ENCODE assay signal across 12 mouse cellular contexts in genomic region chr8:92849261-92849660, GRCm38 (mm10). TPM values are rescaled to one million over a fixed set of nuclear protein-coding genes. Genes with fewer than 3 reads are reported as not detected.
A peak's percentile ranks its signal among the peaks of the same experiment; 100 is the strongest.
DNase-seq lines count a peak whose midpoint lies in the region; ATAC-seq and TF ChIP-seq lines count a peak whose summit lies in the region.
"Had no signal": no experiment of that assay in that cellular context is flagged by ENCODE, and none has a peak within 500 bp of the region (broad histone marks: within the 10 kb centered on the region; RNA-seq: fewer than 3 reads in every experiment).

No protein-coding gene starts in this region.

- ATAC-seq in lung, embryonic 16.5 days (ENCODE audit: low read depth), result no peak
- no peak for ATAC-seq in stomach, embryonic 14.5 days (ENCODE audit: insufficient number of reproducible peaks, insufficient read depth, low FRiP score, low read depth)
- ATAC-seq in hindbrain, postnatal 0 days, result no peak
- ATAC-seq in intestine, postnatal 0 days, result no peak

- TF ChIP-seq CTCF in hindbrain, postnatal 0 days (IDR thresholded peaks at IDR 0.05; ENCODE audit: low read depth), result no peak
- TF ChIP-seq CTCF in intestine, postnatal 0 days (IDR thresholded peaks at IDR 0.05; ENCODE audit: low read depth), result no peak

- peak overlapping the region; percentile 29; the same call in 1 of the 2 replicates for H3K27ac ChIP-seq in lung, embryonic 16.5 days (ENCODE audit: low read length)
- H3K27ac ChIP-seq in stomach, embryonic 14.5 days (ENCODE audit: low read length), result peak overlapping the region; percentile 30; the same call in 1 of the 2 replicates
- H3K27ac ChIP-seq in hindbrain, postnatal 0 days, result no peak overlapping the region
- no peak overlapping the region for H3K27ac ChIP-seq in intestine, postnatal 0 days (ENCODE audit: low read depth, low read length)
- H3K27ac ChIP-seq: liver, embryonic 14.5 days had no signal

- peak; percentile 32 for DNase-seq in embryo, embryonic 10 days (ENCODE audit: low spot score)
- DNase-seq in embryo, embryonic 9.5 days (ENCODE audit: extremely low spot score), result no peak
- DNase-seq in lung, postnatal 4 days, result no peak
- DNase-seq in adrenal gland, postnatal 36 days, result peak; percentile 62 to 70
- DNase-seq in hindbrain, postnatal 0 days (ENCODE audit: low spot score), result no peak
- DNase-seq: cerebellum, postnatal 36 days; heart, postnatal 10 days; thymus, adult 2 months had no signal

- H3K36me3 ChIP-seq in lung, embryonic 16.5 days (ENCODE audit: control insufficient read depth, insufficient read depth, low read length), result peaks cover 6% of the 10 kb centered on the region; the same call in 1 of the 2 replicates
- H3K36me3 ChIP-seq in stomach, embryonic 14.5 days (ENCODE audit: control insufficient read depth, insufficient read depth, low read length), result peaks cover 11% of the 10 kb centered on the region
- H3K36me3 ChIP-seq in hindbrain, postnatal 0 days (ENCODE audit: insufficient read depth, low read length), result no peaks in the 10 kb centered on the region
- no peaks in the 10 kb centered on the region for H3K36me3 ChIP-seq in intestine, postnatal 0 days (ENCODE audit: control insufficient read depth, insufficient read depth)

- no peak overlapping the region for H3K9ac ChIP-seq in lung, embryonic 16.5 days (ENCODE audit: low read length)
- H3K9ac ChIP-seq in stomach, embryonic 14.5 days (replicated peaks; ENCODE audit: low read depth, low read length), result no peak overlapping the region
- no peak overlapping the region for H3K9ac ChIP-seq in hindbrain, postnatal 0 days (replicated peaks; ENCODE audit: low read length)
- no peak overlapping the region for H3K9ac ChIP-seq in intestine, postnatal 0 days (ENCODE audit: low read depth, low read length)
- H3K9ac ChIP-seq: liver, embryonic 14.5 days had no signal

- no peaks in the 10 kb centered on the region for H3K9me3 ChIP-seq in lung, embryonic 16.5 days (ENCODE audit: control insufficient read depth, low read length)
- no peaks in the 10 kb centered on the region for H3K9me3 ChIP-seq in stomach, embryonic 14.5 days (ENCODE audit: control insufficient read depth, low read depth, low read length)
- H3K9me3 ChIP-seq in hindbrain, postnatal 0 days (ENCODE audit: low read length), result no peaks in the 10 kb centered on the region
- H3K9me3 ChIP-seq in intestine, postnatal 0 days (ENCODE audit: control insufficient read depth), result no peaks in the 10 kb centered on the region

- 62% methylated on average over 6 of the region's 6 CpGs for WGBS in lung, embryonic 16.5 days
- 53% methylated on average over 6 of the region's 6 CpGs for WGBS in stomach, embryonic 14.5 days
- WGBS in hindbrain, postnatal 0 days, result 58% methylated on average over 6 of the region's 6 CpGs
- WGBS in intestine, postnatal 0 days, result 49% methylated on average over 6 of the region's 6 CpGs

- H3K27me3 ChIP-seq in lung, embryonic 16.5 days (ENCODE audit: control insufficient read depth, insufficient read depth, low read depth, low read length), result peaks cover 1% of the 10 kb centered on the region; the same call in 1 of the 2 replicates
- no peaks in the 10 kb centered on the region for H3K27me3 ChIP-seq in stomach, embryonic 14.5 days (ENCODE audit: control insufficient read depth, insufficient read depth, low read length)
- H3K27me3 ChIP-seq in hindbrain, postnatal 0 days (ENCODE audit: insufficient read depth, low read length), result no peaks in the 10 kb centered on the region; the same call in 1 of the 2 replicates
- no peaks in the 10 kb centered on the region for H3K27me3 ChIP-seq in intestine, postnatal 0 days (replicated peaks; ENCODE audit: control insufficient read depth, insufficient read depth, low read length)

- peaks cover 52% of the 10 kb centered on the region for H3K4me1 ChIP-seq in lung, embryonic 16.5 days (replicated peaks; ENCODE audit: control insufficient read depth, insufficient read depth, low read length)
- peaks cover 32% of the 10 kb centered on the region for H3K4me1 ChIP-seq in stomach, embryonic 14.5 days (ENCODE audit: control insufficient read depth, insufficient read depth, low read length)
- peaks cover 25% of the 10 kb centered on the region for H3K4me1 ChIP-seq in hindbrain, postnatal 0 days (ENCODE audit: insufficient read depth, low read length)
- 0 out of 2 replicates have a peak, but pooled peaks cover 3% of the 10 kb centered on the region for H3K4me1 ChIP-seq in intestine, postnatal 0 days (replicated peaks; ENCODE audit: control insufficient read depth, insufficient read depth, low read length)

- H3K4me2 ChIP-seq in lung, embryonic 16.5 days (ENCODE audit: low read depth, low read length), result no peak overlapping the region
- no peak overlapping the region for H3K4me2 ChIP-seq in stomach, embryonic 14.5 days (replicated peaks; ENCODE audit: low read depth, low read length)
- no peak overlapping the region for H3K4me2 ChIP-seq in hindbrain, postnatal 0 days (ENCODE audit: low read depth, low read length)
- no peak overlapping the region for H3K4me2 ChIP-seq in intestine, postnatal 0 days (replicated peaks; ENCODE audit: low read depth)

- no peak overlapping the region for H3K4me3 ChIP-seq in lung, embryonic 16.5 days (ENCODE audit: low read length)
- H3K4me3 ChIP-seq in stomach, embryonic 14.5 days (ENCODE audit: low read depth, low read length), result no peak overlapping the region
- H3K4me3 ChIP-seq in hindbrain, postnatal 0 days (ENCODE audit: low read length), result no peak overlapping the region
- H3K4me3 ChIP-seq in intestine, postnatal 0 days (ENCODE audit: low read depth, low read length), result no peak overlapping the region

RNA-seq across cellular contexts. Expression of gene Lpcat2, which starts 5.9 kb away (rescaled TPM):
- 6.9 and 7.4 TPM in 2 replicates for polyA plus RNA-seq in lung, embryonic 16.5 days (2015; fragmentation: Nextera tagmentation; extraction: Ambion mirVana)
- 10 to 100 TPM in 1 of 2 experiments, 1 to 10 TPM in 1; 2.7 to 24.5 TPM for total RNA-seq in adrenal gland, postnatal 36 days (2021)
- polyA plus RNA-seq in stomach, embryonic 14.5 days (2014; fragmentation: Nextera tagmentation; extraction: Ambion mirVana), result 12.6 and 15.8 TPM in 2 replicates
- 6.2 and 10.9 TPM in 2 replicates for total RNA-seq in hindbrain, postnatal 0 days (2014; rRNA removed)
- 12.7 and 12.8 TPM in 2 replicates for polyA plus RNA-seq in hindbrain, postnatal 0 days (2015; fragmentation: Nextera tagmentation; extraction: Ambion mirVana)
- 7.3 TPM in 2 replicates for polyA plus RNA-seq in intestine, postnatal 0 days (2015; fragmentation: Nextera tagmentation; extraction: Ambion mirVana)

RNA-seq across cellular contexts. Expression of gene Mmp2, which starts 22.2 kb away (rescaled TPM):
- polyA plus RNA-seq in lung, embryonic 16.5 days (2015; fragmentation: Nextera tagmentation; extraction: Ambion mirVana), result 244 and 249 TPM in 2 replicates
- total RNA-seq in adrenal gland, postnatal 36 days (2021), result 10 to 100 TPM; 27.3 to 39.8 TPM
- 198 and 214 TPM in 2 replicates for polyA plus RNA-seq in stomach, embryonic 14.5 days (2014; fragmentation: Nextera tagmentation; extraction: Ambion mirVana)
- 12.7 and 16.9 TPM in 2 replicates for total RNA-seq in hindbrain, postnatal 0 days (2014; rRNA removed)
- polyA plus RNA-seq in hindbrain, postnatal 0 days (2015; fragmentation: Nextera tagmentation; extraction: Ambion mirVana), result 13.0 and 16.1 TPM in 2 replicates
- 59.0 and 60.0 TPM in 2 replicates for polyA plus RNA-seq in intestine, postnatal 0 days (2015; fragmentation: Nextera tagmentation; extraction: Ambion mirVana)

RNA-seq across cellular contexts. Expression of gene Capns2, which starts 51.9 kb away (rescaled TPM):
- 0.55 and 0.57 TPM in 2 replicates for polyA plus RNA-seq in lung, embryonic 16.5 days (2015; fragmentation: Nextera tagmentation; extraction: Ambion mirVana)
- total RNA-seq in adrenal gland, postnatal 36 days (2021), result 1 to 10 TPM in 1 of 2 experiments, not detected in 1; 3.5 TPM
- 1.4 and 3.8 TPM in 2 replicates for polyA plus RNA-seq in stomach, embryonic 14.5 days (2014; fragmentation: Nextera tagmentation; extraction: Ambion mirVana)
- total RNA-seq in hindbrain, postnatal 0 days (2014; rRNA removed), result 0.68 TPM in 1 of 2 replicates, not detected in the other
- polyA plus RNA-seq in hindbrain, postnatal 0 days (2015; fragmentation: Nextera tagmentation; extraction: Ambion mirVana), result not detected in 2 replicates
- polyA plus RNA-seq in intestine, postnatal 0 days (2015; fragmentation: Nextera tagmentation; extraction: Ambion mirVana), result 0.16 TPM in 1 of 2 replicates, not detected in the other
- total RNA-seq: heart, postnatal 10 days had no signal

Comparison
In these comparisons a context has a peak if more than half of its experiments do, and no peak if none do; other contexts are left out.
1. DNase-seq: peak in embryo, embryonic 10 days (single experiment) and adrenal gland, postnatal 36 days (2 of 2); none in embryo, embryonic 9.5 days (single experiment), lung, postnatal 4 days (0 of 2) and hindbrain, postnatal 0 days (single experiment).
2. H3K27ac ChIP-seq: peak in lung, embryonic 16.5 days (single experiment) and stomach, embryonic 14.5 days (single experiment); none in hindbrain, postnatal 0 days (single experiment) and intestine, postnatal 0 days (single experiment).